Mouse (Mus musculus): ENCODE results near the gene Methig1.

Methig1 gene

DNA sequence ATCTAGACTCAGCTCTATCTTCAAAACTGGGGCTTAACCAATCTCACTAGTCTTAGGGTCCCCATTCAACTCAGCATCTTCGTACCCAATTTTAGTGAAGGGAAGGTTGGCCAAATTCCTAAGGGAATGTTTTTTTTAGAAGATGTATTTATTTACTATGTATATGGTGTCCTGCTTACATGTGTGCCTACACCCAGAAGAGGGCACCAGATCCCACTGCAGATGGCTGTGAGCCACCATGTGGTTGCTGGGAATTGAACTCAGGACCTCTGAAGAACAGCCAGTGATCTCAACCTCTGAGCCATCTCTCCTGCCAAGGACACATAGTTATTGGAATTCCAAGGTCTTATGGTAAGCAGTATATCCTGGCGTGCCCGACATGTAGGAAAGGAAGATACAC is 42.6 kb downstream of the Methig1 start:
- DNase-seq (ENCODE audit: low spot score in 2 of 2): no peak

DNA sequence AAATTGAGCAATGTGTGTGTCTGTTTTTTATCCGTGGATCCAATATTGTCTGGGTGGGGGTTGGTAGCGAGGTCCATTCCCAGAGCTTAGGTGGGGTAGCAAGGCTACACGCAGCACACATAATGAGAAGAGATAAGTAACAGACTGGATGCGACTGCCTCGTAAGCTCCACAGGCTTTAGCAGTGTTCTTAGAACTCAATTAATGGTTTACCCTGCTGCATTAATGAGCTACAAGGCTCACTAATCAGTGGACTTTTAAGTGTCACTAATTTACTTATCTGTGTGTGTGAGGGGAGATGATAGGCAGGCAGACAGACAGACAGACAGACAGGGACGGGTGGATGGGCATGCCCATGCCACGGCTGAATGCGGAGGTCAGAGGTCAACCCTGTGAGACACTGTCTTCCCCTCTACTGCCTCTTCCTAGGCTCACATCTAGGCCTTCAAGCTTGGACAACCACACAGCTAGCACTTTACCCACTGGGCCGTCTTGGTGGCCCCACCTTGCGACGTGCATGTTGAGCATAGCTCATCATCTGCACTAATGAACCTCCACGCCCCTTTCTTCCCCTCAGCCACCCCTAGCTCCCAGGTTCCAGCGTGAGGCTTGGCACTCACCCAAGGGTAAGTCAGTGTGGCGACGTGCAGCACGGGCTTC is 47.8 kb downstream of the Methig1 start:
- DNase-seq (ENCODE audit: low spot score in 2 of 2): no peak

- no peak for DNase-seq (ENCODE audit: low spot score in 2 of 2)
Measured at GRCm38 (mm10) chr15:100401811-100402210, 48.9 kb downstream of the Methig1 start.

DNA sequence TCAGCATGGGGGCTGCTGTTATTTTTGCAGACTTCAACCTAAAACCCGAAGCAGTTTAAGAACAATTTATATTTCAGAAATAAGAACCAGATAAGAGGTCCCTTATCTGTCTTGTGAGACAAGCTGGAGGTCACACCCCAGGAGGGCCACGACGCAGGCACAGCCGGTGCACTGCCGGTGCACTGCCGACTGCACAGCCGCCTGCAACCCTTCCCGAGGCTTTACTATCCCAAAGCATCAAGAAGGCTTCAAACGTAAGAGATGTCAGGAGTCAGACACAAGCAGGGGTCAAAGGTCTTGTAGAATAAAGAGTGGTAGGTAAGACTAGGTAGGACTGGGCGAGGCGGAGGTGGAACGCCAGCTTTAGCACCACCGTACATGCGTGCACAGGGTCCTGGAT is 49.4 kb downstream of the Methig1 start:
- DNase-seq (ENCODE audit: low spot score in 2 of 2): no peak

DNA sequence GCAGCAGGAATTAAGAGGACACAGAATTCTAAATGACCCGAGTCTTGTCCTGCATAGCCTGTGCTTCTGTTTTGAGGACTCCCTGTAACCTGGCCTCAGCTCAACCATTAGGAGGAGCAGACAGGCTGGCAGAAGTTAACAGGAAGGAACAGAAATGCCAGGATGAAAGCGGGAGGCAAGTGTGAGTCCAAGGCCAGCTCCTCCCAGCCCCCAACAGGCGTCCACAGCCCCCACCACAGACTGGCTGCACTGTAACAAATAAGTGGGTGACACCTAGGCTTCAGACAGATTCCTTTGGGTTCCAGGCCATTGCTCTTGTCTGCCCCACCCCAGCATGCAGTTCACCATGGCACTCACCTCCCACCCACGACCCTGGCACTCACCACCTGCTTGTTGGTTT is 49.8 kb downstream of the Methig1 start:
- no peak for DNase-seq (ENCODE audit: low spot score in 2 of 2)

DNA sequence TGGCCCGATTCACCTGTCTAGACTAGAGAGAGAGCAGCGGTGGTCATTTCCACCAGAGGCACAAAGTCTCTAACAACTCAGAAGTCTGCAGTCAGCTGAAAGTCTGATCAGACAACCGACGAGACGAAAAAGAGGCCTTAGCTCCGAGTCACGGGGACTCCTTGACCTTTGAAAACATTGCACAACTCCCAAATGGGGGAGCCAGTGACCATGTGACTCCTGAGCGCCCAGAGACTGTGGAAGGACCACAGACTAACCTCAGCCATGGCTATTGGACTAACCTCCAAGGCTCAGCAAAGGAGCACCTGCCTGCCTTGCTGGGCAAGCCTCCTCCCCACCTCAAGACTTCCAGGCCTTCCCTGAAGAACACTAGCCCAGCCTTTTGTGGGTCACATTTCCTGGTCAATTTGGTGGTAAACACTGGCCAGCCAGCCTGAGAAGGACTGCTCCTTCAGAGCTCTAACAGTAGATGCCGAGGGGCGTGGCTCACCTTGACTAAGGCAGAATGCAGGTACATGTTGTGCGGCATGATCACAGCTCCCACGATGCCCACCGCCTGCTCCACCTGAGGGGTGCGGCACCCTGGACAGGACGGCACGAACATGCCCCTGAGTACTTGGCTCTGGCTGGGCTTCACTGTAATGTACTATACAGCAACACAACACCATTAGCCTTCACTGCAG is 50.5 kb downstream of the Methig1 start:
- no peak for DNase-seq (ENCODE audit: low spot score in 2 of 2)

DNA sequence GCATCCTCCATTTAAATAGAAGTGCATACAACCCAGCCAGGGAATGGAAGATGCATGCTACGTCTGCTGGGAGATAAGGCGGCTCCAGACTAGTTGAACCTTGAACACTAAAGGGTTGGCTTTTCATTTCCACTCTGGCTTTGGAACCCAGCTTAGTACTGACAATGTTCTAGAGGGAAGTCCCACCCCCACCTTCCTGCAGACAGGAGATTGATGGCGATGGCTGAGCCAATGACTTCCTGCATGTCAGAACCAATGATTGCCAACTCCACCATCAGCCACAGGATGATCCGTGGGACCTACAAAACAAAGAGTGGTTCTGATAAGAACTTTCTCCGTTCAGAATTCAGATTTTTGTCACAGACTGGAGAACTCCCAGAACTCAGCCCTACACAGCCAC is 53.1 kb downstream of the Methig1 start:
- DNase-seq (ENCODE audit: low spot score in 2 of 2): no peak

DNA sequence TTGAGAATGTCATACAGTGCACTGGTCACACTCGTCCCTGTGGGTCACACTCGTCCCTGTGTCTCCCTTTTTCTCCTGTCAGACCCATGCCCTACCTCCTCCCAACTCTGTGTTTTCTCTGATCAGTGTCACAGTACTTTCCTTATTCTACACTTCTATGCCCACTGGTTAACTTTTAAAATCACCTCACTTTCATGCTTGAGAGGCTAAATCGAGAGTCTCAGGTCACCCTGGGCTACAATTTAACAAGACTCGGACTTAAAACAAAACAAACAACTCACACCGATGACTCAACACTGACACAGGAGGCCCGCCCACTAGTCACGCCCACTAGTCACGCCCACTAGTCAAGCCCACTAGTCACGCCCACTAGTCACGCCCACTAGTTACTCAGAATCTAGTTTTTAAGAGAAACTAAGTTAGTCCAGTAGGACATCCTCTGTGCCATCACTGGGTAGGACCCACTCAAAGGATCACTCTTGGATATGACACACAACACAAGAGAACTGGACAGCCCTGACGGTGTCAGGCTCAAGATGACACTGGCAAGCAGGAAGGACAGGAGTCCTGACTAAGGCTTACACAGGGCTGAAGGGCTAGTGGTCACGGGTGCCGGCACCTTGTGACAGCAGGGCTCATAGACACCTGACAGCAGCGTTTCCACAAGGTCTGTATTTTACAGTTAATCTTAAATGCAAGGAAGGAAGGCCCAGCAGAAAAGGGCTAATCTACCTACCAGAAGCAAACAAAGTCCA is 58.1 kb downstream of the Methig1 start:
- peak in 1 of 2 experiments; percentile 69 for DNase-seq (ENCODE audit: low spot score in 2 of 2)

- DNase-seq (ENCODE audit: low spot score in 2 of 2): no peak
Measured at GRCm38 (mm10) chr15:100411731-100412130, 58.8 kb downstream of the Methig1 start.

DNA sequence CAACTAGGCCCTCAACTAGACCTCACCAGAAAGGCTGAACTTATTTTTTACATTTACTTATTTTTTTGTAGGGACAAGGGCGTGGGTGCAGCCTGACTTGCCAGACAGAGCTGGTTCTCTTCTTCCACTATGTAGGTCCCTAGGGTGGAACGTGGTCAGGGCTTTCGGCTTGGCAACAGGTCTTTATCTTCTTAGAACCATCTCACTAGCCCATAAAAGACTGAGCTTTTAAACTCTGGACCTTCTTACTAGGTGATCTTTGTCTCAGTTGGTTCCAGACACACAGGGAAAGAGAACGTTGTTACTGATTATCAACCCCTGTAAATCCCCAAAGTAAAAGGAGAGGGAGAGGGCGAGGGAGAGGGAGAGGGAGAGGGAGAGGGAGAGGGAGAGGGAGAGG is 60.4 kb downstream of the Methig1 start:
- no peak for DNase-seq (ENCODE audit: low spot score in 2 of 2)

- DNase-seq (ENCODE audit: low spot score in 2 of 2): peak in 1 of 2 experiments; percentile 22
Measured at GRCm38 (mm10) chr15:100414011-100414410, 61.1 kb downstream of the Methig1 start.

DNA sequence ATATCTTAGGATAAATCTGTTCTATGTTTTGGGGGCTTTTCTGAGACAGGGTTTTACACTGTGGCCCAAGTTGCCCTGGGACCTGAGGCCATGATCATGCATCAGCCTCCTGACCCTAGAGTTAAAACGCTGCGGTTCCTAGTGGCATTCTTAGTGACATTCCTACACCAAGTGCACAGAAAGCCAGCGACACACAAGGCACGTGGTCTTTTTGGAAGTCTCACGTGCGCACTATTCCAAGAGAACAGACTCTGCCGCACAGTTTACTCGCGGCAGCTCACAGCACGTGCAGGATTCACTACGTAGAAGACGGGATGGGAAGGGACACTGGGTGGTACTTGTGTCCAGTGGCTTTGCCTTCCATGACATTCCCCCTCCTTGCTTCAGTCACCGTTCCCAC is 62.0 kb downstream of the Methig1 start:
- DNase-seq (ENCODE audit: low spot score in 2 of 2): no peak

GRCm38 (mm10) chr15:100415684-100416083 is 62.7 kb downstream of the Methig1 start:
- DNase-seq (ENCODE audit: low spot score in 2 of 2): no peak

- DNase-seq (ENCODE audit: low spot score in 2 of 2): no peak
Measured at GRCm38 (mm10) chr15:100417854-100418450, 65.0 kb downstream of the Methig1 start.

GRCm38 (mm10) chr15:100419311-100419710 is 66.4 kb downstream of the Methig1 start:
- no peak for DNase-seq (ENCODE audit: low spot score in 2 of 2)

DNA sequence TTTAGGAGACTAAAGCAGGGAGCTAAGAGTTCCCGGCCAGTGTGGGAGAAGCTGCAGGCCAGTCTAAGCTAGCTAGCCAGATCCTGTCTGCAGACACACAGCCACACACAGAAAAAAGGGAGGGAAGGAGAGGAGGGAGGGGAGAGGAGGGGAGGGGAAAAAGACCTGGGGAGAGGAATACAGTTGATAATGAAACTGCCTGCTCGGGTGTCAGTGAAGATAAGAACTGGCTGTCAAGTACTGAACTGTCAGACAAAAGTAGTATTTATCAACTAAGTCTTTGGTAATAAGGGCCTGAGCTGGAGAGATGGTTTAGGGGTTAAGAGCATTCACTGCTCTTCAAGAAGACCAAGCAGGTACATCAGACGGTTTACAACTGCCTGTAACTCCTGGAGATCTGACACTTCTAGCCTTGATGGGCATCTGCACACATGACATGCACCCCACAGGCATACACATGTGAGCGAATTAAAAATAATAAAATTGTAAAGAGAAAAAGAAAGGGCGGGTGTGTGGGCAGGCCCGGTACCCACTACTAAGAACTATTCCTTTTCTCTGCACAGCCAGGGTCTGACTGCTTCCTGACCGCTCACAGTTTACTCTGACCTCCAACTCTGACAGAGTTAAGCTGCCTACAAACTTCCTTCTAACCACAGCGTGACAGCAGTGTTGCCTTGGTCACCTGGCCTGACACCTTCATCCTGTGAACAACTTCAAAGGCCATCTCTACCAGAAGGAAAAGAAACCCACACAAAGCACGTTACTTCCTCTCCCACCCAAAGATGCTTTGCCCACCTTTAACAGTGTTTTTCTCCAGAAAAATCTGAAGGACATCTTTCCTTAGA is 67.2 kb downstream of the Methig1 start:
- peak; percentile 24 to 48 for DNase-seq (ENCODE audit: low spot score in 2 of 2)

DNA sequence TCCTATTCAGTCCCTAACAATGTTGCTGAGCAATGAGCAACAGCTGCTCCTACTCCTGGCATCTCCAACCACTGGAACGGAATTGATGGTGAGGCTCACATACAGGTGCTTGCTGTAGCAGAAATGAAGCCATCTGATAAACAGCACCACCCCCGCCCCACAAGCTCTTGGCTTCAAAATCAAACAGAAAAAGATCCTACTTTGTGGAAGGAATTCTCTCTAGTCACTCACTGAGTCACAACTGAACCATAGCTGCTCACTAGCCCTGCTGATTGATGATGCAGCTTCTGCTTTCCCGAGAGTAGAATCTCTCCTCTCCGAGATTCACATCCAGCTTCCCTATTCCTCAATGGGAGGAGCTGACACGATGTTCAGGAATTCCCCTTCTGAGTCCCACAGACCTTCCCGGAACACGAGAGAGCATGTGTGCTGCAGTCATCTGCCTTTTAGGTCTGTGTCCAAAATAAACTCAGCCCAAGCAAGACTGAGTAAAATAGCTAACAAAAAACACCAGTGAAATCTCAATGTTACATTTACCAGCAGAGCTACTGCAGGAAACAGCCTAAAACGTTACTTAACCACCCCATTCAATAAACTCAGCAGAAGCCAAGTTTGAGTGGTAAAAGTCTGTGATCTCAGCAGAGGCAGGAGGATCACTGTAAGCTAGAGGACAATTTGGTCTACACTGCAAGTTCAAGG is 68.3 kb downstream of the Methig1 start:
- peak in 1 of 2 experiments; percentile 18 for DNase-seq (ENCODE audit: low spot score in 2 of 2)

- DNase-seq (ENCODE audit: low spot score in 2 of 2): peak in 1 of 2 experiments; percentile 6
Measured at GRCm38 (mm10) chr15:100421758-100422197, 68.8 kb downstream of the Methig1 start, which contains the start of gene Gm5475. TSS of gene Gm5475 (plus strand) at chr15:100422147.

- DNase-seq (ENCODE audit: low spot score in 2 of 2): peak in 1 of 2 experiments; percentile 6
Measured at GRCm38 (mm10) chr15:100422476-100422875, 69.5 kb downstream of the Methig1 start.
